Mouse (Mus musculus) layer of hippocampus, postnatal 25 days (tissue): ENCODE results near the gene Olfr299. TPM values are rescaled to one million over a fixed set of nuclear protein-coding genes. Genes with fewer than 3 reads are reported as not detected.

ENCODE experiments used
- DNase-seq, 2 experiments: peaks; one replicate each; pipeline ENCODE4 v3.0.0; 2022; ENCODE audit warnings: mixed read lengths in 2 of 2, low spot score in 1 of 2; ENCODE audit errors: extremely low spot score in 1 of 2
- total RNA-seq, 2 experiments: library from RNA; stranded (reverse); gene quantifications; 2 replicates each; pipeline ENCODE4 v1.2.3; 2021

Gene Olfr299
- not detected for total RNA-seq

- no peak for DNase-seq
Measured at GRCm38 (mm10) chr7:86459621-86460020, at the start of gene Olfr299. Gene Olfr299 (plus strand): TSS chr7:86459921.

DNA sequence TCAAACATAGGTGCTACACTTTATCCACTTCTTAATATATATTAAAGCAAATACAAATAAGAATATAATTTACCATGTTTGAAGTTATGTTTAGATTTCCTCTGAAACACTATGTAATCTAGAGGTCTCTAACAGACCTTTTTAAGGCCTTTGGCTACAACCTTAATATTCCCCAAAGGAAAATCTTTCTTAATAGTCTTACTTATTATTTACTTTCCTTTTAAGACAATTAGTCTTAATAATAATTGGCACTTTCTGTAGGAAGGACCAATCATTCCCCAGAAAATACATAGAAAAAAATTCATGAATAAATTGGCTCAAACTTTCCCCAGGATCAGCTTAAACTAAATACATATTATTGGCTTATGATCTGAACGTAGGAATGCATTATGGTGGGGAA is 32.7 kb downstream of the Olfr299 start, which contains the start of gene Olfr298:
Gene Olfr298, minus strand, starts transcription at position 101 of the 400 bp plus-strand sequence.
- DNase-seq: no peak

Other genes starting within 250 kb of the Olfr299 start
- not detected for gene Vmn2r76, start 213.6 kb upstream of the Olfr299 start, total RNA-seq
- gene Olfr310, start 182.7 kb upstream of the Olfr299 start, total RNA-seq: not detected
- gene Olfr309, start 146.2 kb upstream of the Olfr299 start, total RNA-seq: not detected
- gene Olfr308, start 134.3 kb upstream of the Olfr299 start, total RNA-seq: not detected
- gene Olfr307, start 122.3 kb upstream of the Olfr299 start, total RNA-seq: not detected
- gene Olfr305, start 93.0 kb upstream of the Olfr299 start, total RNA-seq: not detected
- gene Olfr304, start 73.3 kb upstream of the Olfr299 start, total RNA-seq: not detected
- gene Olfr303, start 62.1 kb upstream of the Olfr299 start, total RNA-seq: not detected
- not detected for gene Olfr301, start 56.1 kb upstream of the Olfr299 start, total RNA-seq
- not detected for gene Olfr298, start 32.6 kb downstream of the Olfr299 start, total RNA-seq
- not detected for gene Olfr297, start 60.0 kb downstream of the Olfr299 start, total RNA-seq
- gene Olfr295, start 123.9 kb downstream of the Olfr299 start, total RNA-seq: not detected
- not detected for gene Olfr294, start 156.7 kb downstream of the Olfr299 start, total RNA-seq
- not detected for gene Olfr293, start 189.1 kb downstream of the Olfr299 start, total RNA-seq
- not detected for gene Olfr292, start 228.4 kb downstream of the Olfr299 start, total RNA-seq